Comparison of ENCODE assay signal across 37 mouse cellular contexts in genomic region chr1:59152346-59152745, GRCm38 (mm10). TPM values are rescaled to one million over a fixed set of nuclear protein-coding genes. Genes with fewer than 3 reads are reported as not detected.
"Had no signal": no experiment of that assay in that cellular context is flagged by ENCODE, and none has a peak within 500 bp of the region (broad histone marks: within the 10 kb centered on the region; RNA-seq: fewer than 3 reads in every experiment).

No protein-coding gene starts in this region.

- H3K4me3 ChIP-seq: gastrocnemius, adult 2 months; heart, adult 2 months; heart, embryonic 10.5 days; heart, embryonic 12.5 days; hindbrain, embryonic 10.5 days; hindbrain, embryonic 12.5 days; intestine, embryonic 15.5 days; layer of hippocampus, adult 2 months; left cerebral cortex, adult 2 months; limb, embryonic 10.5 days; limb, embryonic 12.5 days; liver, embryonic 13.5 days; liver, embryonic 15.5 days had no signal

- H3K4me1 ChIP-seq: heart, embryonic 10.5 days; heart, embryonic 12.5 days; hindbrain, embryonic 10.5 days; hindbrain, embryonic 12.5 days; intestine, embryonic 15.5 days; limb, embryonic 10.5 days; limb, embryonic 12.5 days; liver, embryonic 13.5 days; liver, embryonic 15.5 days had no signal

- H3K9me3 ChIP-seq: heart, embryonic 10.5 days; heart, embryonic 12.5 days; hindbrain, embryonic 10.5 days; hindbrain, embryonic 12.5 days; intestine, embryonic 15.5 days; limb, embryonic 10.5 days; limb, embryonic 12.5 days; liver, embryonic 13.5 days; liver, embryonic 15.5 days had no signal

- H3K9ac ChIP-seq: heart, embryonic 12.5 days; hindbrain, embryonic 12.5 days; hindbrain, embryonic 14.5 days; intestine, embryonic 15.5 days; limb, embryonic 12.5 days; liver, embryonic 13.5 days; liver, embryonic 15.5 days had no signal

- DNase-seq: gastrocnemius, adult 2 months; gastrocnemius, postnatal 10 days; gastrocnemius, postnatal 25 days; heart, adult 2 months; heart, postnatal 10 days; heart, postnatal 4 days; kidney, postnatal 10 days; kidney, postnatal 25 days; kidney, postnatal 4 days; liver; liver, embryonic 13.5 days had no signal

- H3K27me3 ChIP-seq: heart, embryonic 12.5 days; hindbrain, embryonic 12.5 days; intestine, embryonic 15.5 days; limb, embryonic 12.5 days; liver, embryonic 13.5 days; liver, embryonic 15.5 days had no signal

- H3K4me2 ChIP-seq: heart, embryonic 12.5 days; hindbrain, embryonic 12.5 days; hindbrain, embryonic 14.5 days; intestine, embryonic 15.5 days; limb, embryonic 12.5 days; liver, embryonic 13.5 days; liver, embryonic 15.5 days had no signal

- H3K36me3 ChIP-seq: heart, embryonic 10.5 days; heart, embryonic 12.5 days; hindbrain, embryonic 10.5 days; hindbrain, embryonic 12.5 days; intestine, embryonic 15.5 days; limb, embryonic 10.5 days; limb, embryonic 12.5 days; liver, embryonic 13.5 days; liver, embryonic 15.5 days had no signal

- ATAC-seq: hindbrain, embryonic 16.5 days; inflammation-experienced regulatory T-cells, adult 6 months; intestine, embryonic 15.5 days; intestine, postnatal 0 days had no signal

- H3K27ac ChIP-seq: gastrocnemius, adult 2 months; heart, adult 2 months; heart, embryonic 10.5 days; hindbrain, embryonic 10.5 days; hindbrain, embryonic 12.5 days; hindbrain, embryonic 14.5 days; intestine, embryonic 15.5 days; layer of hippocampus, adult 2 months; left cerebral cortex, adult 2 months; limb, embryonic 10.5 days; limb, embryonic 12.5 days; liver, embryonic 13.5 days; liver, embryonic 15.5 days had no signal

RNA-seq across cellular contexts. Expression of gene Mpp4, which starts 10.8 kb away (rescaled TPM):
- total RNA-seq: heart, adult 2 months had no signal

RNA-seq across cellular contexts. Expression of gene C2cd6, which starts 57.6 kb away (rescaled TPM):
- total RNA-seq: gastrocnemius, adult 2 months; gastrocnemius, postnatal 10 days; gastrocnemius, postnatal 25 days; gastrocnemius, postnatal 4 days; granulocyte monocyte progenitor cell, adult 5-6 weeks; heart, adult 2 months; heart, postnatal 10 days; heart, postnatal 25 days; heart, postnatal 4 days; layer of hippocampus, adult 2 months; layer of hippocampus, postnatal 10 days; layer of hippocampus, postnatal 25 days; left cerebral cortex, adult 2 months; left cerebral cortex, postnatal 14 days; left cerebral cortex, postnatal 36 days had no signal
- polyA plus RNA-seq: frontal cortex, adult 2 months; heart, adult 2 months; heart, embryonic 10.5 days; heart, embryonic 12.5 days; heart, embryonic 14.5 days; heart, embryonic 16.5 days; hindbrain, embryonic 10.5 days; hindbrain, embryonic 12.5 days; hindbrain, embryonic 16.5 days; inflammation-experienced regulatory T-cells, adult 6 months; intestine, embryonic 15.5 days; intestine, postnatal 0 days; kidney, embryonic 16.5 days; limb, embryonic 10.5 days; limb, embryonic 12.5 days; limb, embryonic 14.5 days; liver, embryonic 13.5 days; liver, embryonic 15.5 days had no signal
